Mouse (Mus musculus): ENCODE measurements around the gene Pip5k1c. TPM values are rescaled to one million over a fixed set of nuclear protein-coding genes. Genes with fewer than 3 reads are reported as not detected.

Pip5k1c gene
- total RNA-seq, 2 experiments from 2014 or later: 9.6 to 10.8 TPM

GRCm38 (mm10) chr10:81277676-81278075 is 15.1 kb upstream of the Pip5k1c start:
- no peak for ATAC-seq (replicated peaks; ENCODE audit: low FRiP score, poor library complexity, severe bottlenecking)

GRCm38 (mm10) chr10:81279496-81279895 is 13.3 kb upstream of the Pip5k1c start:
- no peak for ATAC-seq (replicated peaks; ENCODE audit: low FRiP score, poor library complexity, severe bottlenecking)

GRCm38 (mm10) chr10:81284189-81284588 is 8.6 kb upstream of the Pip5k1c start:
- ATAC-seq (replicated peaks; ENCODE audit: low FRiP score, poor library complexity, severe bottlenecking): no peak

- ATAC-seq (replicated peaks; ENCODE audit: low FRiP score, poor library complexity, severe bottlenecking): no peak
These were observed 8.0 kb upstream of the Pip5k1c start for GRCm38 (mm10) chr10:81284719-81285118.

GRCm38 (mm10) chr10:81285694-81286450 is 6.9 kb upstream of the Pip5k1c start:
- ATAC-seq (replicated peaks; ENCODE audit: low FRiP score, poor library complexity, severe bottlenecking): peak; percentile 41; the same call in 1 of the 2 replicates

GRCm38 (mm10) chr10:81286586-81286985 is 6.2 kb upstream of the Pip5k1c start:
- ATAC-seq (replicated peaks; ENCODE audit: low FRiP score, poor library complexity, severe bottlenecking): no peak

GRCm38 (mm10) chr10:81287513-81288157 is 5.1 kb upstream of the Pip5k1c start:
- no peak for ATAC-seq (replicated peaks; ENCODE audit: low FRiP score, poor library complexity, severe bottlenecking)

GRCm38 (mm10) chr10:81288601-81289000 is 4.2 kb upstream of the Pip5k1c start:
- ATAC-seq (replicated peaks; ENCODE audit: low FRiP score, poor library complexity, severe bottlenecking): no peak

GRCm38 (mm10) chr10:81289278-81289677 is 3.5 kb upstream of the Pip5k1c start:
- no peak for ATAC-seq (replicated peaks; ENCODE audit: low FRiP score, poor library complexity, severe bottlenecking)

- no peak for ATAC-seq (replicated peaks; ENCODE audit: low FRiP score, poor library complexity, severe bottlenecking)
These were observed 3.0 kb upstream of the Pip5k1c start for GRCm38 (mm10) chr10:81289811-81290210.

GRCm38 (mm10) chr10:81290698-81291460 is 1.9 kb upstream of the Pip5k1c start:
- no peak for ATAC-seq (replicated peaks; ENCODE audit: low FRiP score, poor library complexity, severe bottlenecking)

GRCm38 (mm10) chr10:81291511-81292104 is 1.2 kb upstream of the Pip5k1c start, which contains the start of gene Tjp3:
TSS of gene Tjp3 (minus strand) at chr10:81291581.
- ATAC-seq (replicated peaks; ENCODE audit: low FRiP score, poor library complexity, severe bottlenecking): no peak

GRCm38 (mm10) chr10:81293334-81294030 is 719 bp downstream of the Pip5k1c start:
- ATAC-seq (replicated peaks; ENCODE audit: low FRiP score, poor library complexity, severe bottlenecking): peak; percentile 12

- no peak for ATAC-seq (replicated peaks; ENCODE audit: low FRiP score, poor library complexity, severe bottlenecking)
These were observed 1.7 kb downstream of the Pip5k1c start for GRCm38 (mm10) chr10:81294442-81294841.

- no peak for ATAC-seq (replicated peaks; ENCODE audit: low FRiP score, poor library complexity, severe bottlenecking)
These were observed 2.4 kb downstream of the Pip5k1c start for GRCm38 (mm10) chr10:81295185-81295584.

GRCm38 (mm10) chr10:81297246-81297645 is 4.5 kb downstream of the Pip5k1c start:
- ATAC-seq (replicated peaks; ENCODE audit: low FRiP score, poor library complexity, severe bottlenecking): no peak

- ATAC-seq (replicated peaks; ENCODE audit: low FRiP score, poor library complexity, severe bottlenecking): no peak
These were observed 5.1 kb downstream of the Pip5k1c start for GRCm38 (mm10) chr10:81297845-81298244.

- ATAC-seq (replicated peaks; ENCODE audit: low FRiP score, poor library complexity, severe bottlenecking): no peak
These were observed 5.8 kb downstream of the Pip5k1c start for GRCm38 (mm10) chr10:81298369-81299100.
